Comparison of ENCODE assay signal across 8 mouse cellular contexts in genomic region chr14:20640644-20641437, GRCm38 (mm10). TPM values are rescaled to one million over a fixed set of nuclear protein-coding genes. Genes with fewer than 3 reads are reported as not detected.
DNase-seq lines count a peak whose midpoint lies in the region; ATAC-seq and TF ChIP-seq lines count a peak whose summit lies in the region.

Gene Usp54, minus strand, starts transcription at chr14:20641063.

- peak; percentile 97 for ATAC-seq in hindbrain, postnatal 0 days
- ATAC-seq in megakaryocyte, adult 5-6 weeks (ENCODE audit: poor library complexity, severe bottlenecking): peak; percentile 98

- H3K4me1 ChIP-seq in hindbrain, postnatal 0 days (ENCODE audit: insufficient read depth, low read length): no peaks in the 10 kb centered on the region

- peak within 1 kb of the TSS; percentile 86 for H3K4me2 ChIP-seq in hindbrain, postnatal 0 days (ENCODE audit: low read depth, low read length)

- peak; percentile 93 for DNase-seq in WW6 (ENCODE audit: low read depth, low spot score)
- DNase-seq in cerebellum, postnatal 4 days (ENCODE audit: low spot score in 2 of 2): peak; percentile 92 to 97
- DNase-seq in gastrocnemius, adult 2 months: peak; percentile 98
- DNase-seq in hindbrain, postnatal 0 days (ENCODE audit: low spot score): peak; percentile 98
- peak; percentile 97 to 98 for DNase-seq in left cerebral cortex, adult 2 months (ENCODE audit: extremely low spot score in 1 of 2, low spot score in 2 of 2)
- DNase-seq in right cerebral cortex, adult 2 months (ENCODE audit: low spot score in 2 of 2): peak; percentile 98 to 99
- peak; percentile 98 for DNase-seq in urinary bladder, postnatal 14 days (ENCODE audit: low spot score)

- H3K36me3 ChIP-seq in hindbrain, postnatal 0 days (ENCODE audit: insufficient read depth, low read length): no peaks in the 10 kb centered on the region

- H3K4me3 ChIP-seq in gastrocnemius, adult 2 months: peak within 1 kb of the TSS; percentile 91
- peak within 1 kb of the TSS; percentile 87 for H3K4me3 ChIP-seq in hindbrain, postnatal 0 days (ENCODE audit: low read length)
- peak within 1 kb of the TSS; percentile 81 for H3K4me3 ChIP-seq in left cerebral cortex, adult 2 months

- no peak for TF ChIP-seq CTCF in gastrocnemius, adult 2 months (IDR thresholded peaks at IDR 0.05)
- no peak for TF ChIP-seq CTCF in hindbrain, postnatal 0 days (IDR thresholded peaks at IDR 0.05; ENCODE audit: low read depth)
- TF ChIP-seq CTCF in left cerebral cortex, adult 2 months (IDR thresholded peaks at IDR 0.05): no peak

- intact Hi-C loops in gastrocnemius, adult 2 months (cut with DNase I): loop anchor here (5.0 kb wide), 1 partner anchor 64 kb away; no protein-coding TSS in a partner anchor
- intact Hi-C loops in left cerebral cortex, adult 2 months (cut with DNase I): loop anchor here (5.0 kb wide), 1 partner anchor 64 kb away; no protein-coding TSS in a partner anchor

- H3K27me3 ChIP-seq in hindbrain, postnatal 0 days (ENCODE audit: insufficient read depth, low read length): no peaks in the 10 kb centered on the region

- no peaks in the 10 kb centered on the region for H3K9me3 ChIP-seq in hindbrain, postnatal 0 days (ENCODE audit: low read length)

- peak within 1 kb of the TSS; percentile 99 for H3K27ac ChIP-seq in gastrocnemius, adult 2 months
- peak within 1 kb of the TSS; percentile 95 for H3K27ac ChIP-seq in hindbrain, postnatal 0 days
- peak within 1 kb of the TSS; percentile 96 for H3K27ac ChIP-seq in left cerebral cortex, adult 2 months

- under 1% methylated on average over 71 of the region's 73 CpGs for WGBS in hindbrain, postnatal 0 days

- H3K9ac ChIP-seq in hindbrain, postnatal 0 days (replicated peaks; ENCODE audit: low read length): peak within 1 kb of the TSS; percentile 87

RNA-seq across cellular contexts. Expression of gene Usp54, which starts in this region (rescaled TPM):
- total RNA-seq in gastrocnemius, adult 2 months (2021): 1 to 10 TPM; 4.9 to 6.3 TPM
- total RNA-seq in hindbrain, postnatal 0 days (2014; rRNA removed): 27.5 and 30.2 TPM in 2 replicates
- 5.8 and 5.9 TPM in 2 replicates for polyA plus RNA-seq in hindbrain, postnatal 0 days (2015; fragmentation: Nextera tagmentation; extraction: Ambion mirVana)
- 10 to 100 TPM; 42.2 to 48.8 TPM for total RNA-seq in left cerebral cortex, adult 2 months (2021)
- total RNA-seq in megakaryocyte, adult 5-6 weeks (2015): 1.5 and 2.2 TPM in 2 replicates
- 1.8 and 2.5 TPM in 2 replicates for total RNA-seq in megakaryocyte, adult 5-6 weeks (2017)

Comparison
In these comparisons a context has a peak if more than half of its experiments do, and no peak if none do; other contexts are left out.
1. Peak in every context shown above with its lines: DNase-seq, ATAC-seq, H3K4me3 ChIP-seq and H3K27ac ChIP-seq.